Mouse (Mus musculus) forebrain, embryonic 16.5 days (tissue): ENCODE results near the gene Card10. TPM values are rescaled to one million over a fixed set of nuclear protein-coding genes. Genes with fewer than 3 reads are reported as not detected.

Experiments
- ATAC-seq: fragments of 200-750 bp; cut with Nextera tagmentation; 2 replicates; pipeline ENCODE4 v1.8.0; 2017; ENCODE audit warnings: mild to moderate bottlenecking, moderate library complexity
- H3K27ac ChIP-seq: fragments of 300-500 bp; sonication (generic); 2 replicates; pipeline ENCODE4 v1.5.1; 2014; ENCODE audit warnings: low read length, control low read depth
- H3K27me3 ChIP-seq: fragments of 300-500 bp; sonication (generic); replicated peaks from 2 replicates; pipeline ENCODE4 v1.6.1; 2014; ENCODE audit warnings: low read length; ENCODE audit not compliant: control insufficient read depth, insufficient read depth
- H3K36me3 ChIP-seq: fragments of 300-500 bp; sonication (generic); 2 replicates; pipeline ENCODE4 v1.6.1; 2014; ENCODE audit not compliant: control insufficient read depth, insufficient read depth
- H3K4me1 ChIP-seq: fragments of 300-500 bp; sonication (generic); replicated peaks from 2 replicates; pipeline ENCODE4 v1.6.1; 2014; ENCODE audit warnings: low read length; ENCODE audit not compliant: control insufficient read depth, insufficient read depth
- H3K4me2 ChIP-seq: fragments of 300-500 bp; sonication (generic); 2 replicates; pipeline ENCODE4 v1.6.1; 2014; ENCODE audit warnings: mild to moderate bottlenecking, low read length, control low read depth
- H3K4me3 ChIP-seq: fragments of 300-500 bp; sonication (generic); replicated peaks from 2 replicates; pipeline ENCODE4 v1.5.1; 2014; ENCODE audit warnings: mild to moderate bottlenecking, low read length, control low read depth
- H3K9ac ChIP-seq: fragments of 300-500 bp; sonication (generic); replicated peaks from 2 replicates; pipeline ENCODE4 v1.6.1; 2014; ENCODE audit warnings: low read depth, low read length, control low read depth
- H3K9me3 ChIP-seq: fragments of 300-500 bp; sonication (generic); 2 replicates; pipeline ENCODE4 v1.6.1; 2016; ENCODE audit warnings: low read length; ENCODE audit not compliant: control insufficient read depth
- WGBS: fragments of 180-500 bp; shearing (Covaris S2); extraction: QIAGEN DNeasy Blood & Tissue Kit; methylation state at CpG from one replicate; pipeline ENCODE4 v1.1.7; 2014; 5-methylcytosine and 5-hydroxymethylcytosine counted together
- polyA plus RNA-seq: library from polyadenylated mRNA; unstranded; fragments of >200 nt; fragmentation: Nextera tagmentation; extraction: Ambion mirVana; gene quantifications from 2 replicates; pipeline ENCODE4 v1.2.1, GENCODE M21; 2015

Card10 gene
- polyA plus RNA-seq, 1 experiment from 2014 or later, result 1.3 TPM

DNA sequence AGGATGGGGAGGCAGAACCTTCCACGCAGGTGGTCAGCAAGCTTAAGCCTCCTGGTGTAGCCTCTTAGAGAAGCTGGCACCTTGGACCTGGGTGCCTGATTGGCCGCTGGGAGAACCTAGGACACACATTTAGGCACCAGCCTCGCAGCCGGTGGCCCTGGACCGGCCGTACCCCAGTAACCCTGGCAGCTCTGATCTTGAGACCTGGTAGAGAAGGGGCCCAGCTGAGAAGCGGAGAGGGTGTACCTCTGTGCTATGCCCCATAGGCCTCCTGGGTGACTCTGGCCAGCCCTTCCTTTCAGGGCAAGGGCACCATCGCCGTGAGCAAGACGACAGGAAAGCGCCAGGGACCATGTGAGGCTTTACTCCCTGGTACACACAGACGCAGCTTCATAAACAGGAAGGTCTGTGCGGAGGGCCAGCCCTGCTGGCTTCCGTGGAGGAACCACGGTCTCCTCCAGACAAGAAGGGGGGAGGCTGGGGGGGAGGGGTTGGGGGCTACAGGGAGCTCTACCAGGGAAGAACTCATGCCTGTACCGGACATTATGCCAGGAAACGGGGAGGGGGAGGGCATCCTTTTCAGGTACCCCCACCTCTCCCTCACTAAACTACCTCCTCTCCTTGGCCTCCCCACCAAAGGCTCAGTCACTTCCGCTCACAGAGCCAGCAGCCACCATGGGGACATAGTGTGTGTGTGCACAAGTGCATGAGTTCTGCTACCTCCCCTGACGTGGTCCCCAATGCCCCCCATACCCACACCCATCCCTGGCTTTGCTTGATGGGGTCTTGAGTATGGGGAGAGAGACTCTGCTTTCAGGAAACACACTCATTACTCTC, 31.1 kb downstream of the Card10 start:
- Histone ChIP-seq H3K9ac (peak overlapping the region; percentile 61), H3K4me1 (peaks cover 52% of the 10 kb centered on the region), H3K27ac (peak overlapping the region; percentile 96), H3K4me2 (peak overlapping the region; percentile 56), H3K4me3 (peak overlapping the region; percentile 38), H3K36me3 (no peaks in the 10 kb centered on the region), H3K27me3 (no peaks in the 10 kb centered on the region), H3K9me3 (no peaks in the 10 kb centered on the region)
- ATAC-seq, result no peak
- 28% methylated on average over 19 of the region's 19 CpGs for WGBS

DNA sequence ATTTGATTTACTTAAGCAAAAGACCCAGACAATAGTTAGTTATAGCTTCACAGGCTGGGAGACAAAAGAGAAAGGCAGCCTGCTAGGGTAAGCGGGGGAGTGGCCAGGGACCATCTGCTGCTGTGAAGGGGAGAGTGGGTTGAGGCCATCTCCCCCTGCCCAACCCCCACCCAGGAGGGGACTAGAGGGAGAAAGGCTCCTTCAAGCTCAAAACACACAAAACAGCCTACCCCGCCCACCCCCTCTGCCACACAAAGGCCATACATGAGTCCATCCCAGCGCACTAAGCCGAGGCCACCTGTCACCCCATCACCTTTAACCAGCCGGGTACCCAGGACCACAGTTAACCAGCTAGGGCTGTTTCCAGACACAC, 31.9 kb downstream of the Card10 start:
- peak; percentile 81 for ATAC-seq
- WGBS, result 2% methylated on average over 5 of the region's 5 CpGs

GRCm38 (mm10) chr15:78770234-78770982, 32.4 kb downstream of the Card10 start:
- H3K27ac ChIP-seq, result peak overlapping the region; percentile 96
- peak overlapping the region; percentile 61 for H3K9ac ChIP-seq
- peaks cover 52% of the 10 kb centered on the region for H3K4me1 ChIP-seq
- peak; percentile 2; the same call in 1 of the 2 replicates for ATAC-seq
- H3K9me3 ChIP-seq, result no peaks in the 10 kb centered on the region
- WGBS, result 21% methylated on average over 9 of the region's 9 CpGs
- H3K36me3 ChIP-seq, result no peaks in the 10 kb centered on the region
- peak overlapping the region; percentile 33 for H3K4me3 ChIP-seq
- H3K4me2 ChIP-seq, result peak overlapping the region; percentile 56
- H3K27me3 ChIP-seq, result no peaks in the 10 kb centered on the region

More for the DNA sequence above, 31.9 kb downstream of the Card10 start:
- Histone ChIP-seq H3K9ac (peak overlapping the region; percentile 61), H3K36me3 (no peaks in the 10 kb centered on the region), H3K9me3 (no peaks in the 10 kb centered on the region), H3K27ac (peak overlapping the region; percentile 96), H3K27me3 (no peaks in the 10 kb centered on the region), H3K4me1 (peaks cover 52% of the 10 kb centered on the region), H3K4me2 (peak overlapping the region; percentile 56), H3K4me3 (peak overlapping the region; percentile 38)

DNA sequence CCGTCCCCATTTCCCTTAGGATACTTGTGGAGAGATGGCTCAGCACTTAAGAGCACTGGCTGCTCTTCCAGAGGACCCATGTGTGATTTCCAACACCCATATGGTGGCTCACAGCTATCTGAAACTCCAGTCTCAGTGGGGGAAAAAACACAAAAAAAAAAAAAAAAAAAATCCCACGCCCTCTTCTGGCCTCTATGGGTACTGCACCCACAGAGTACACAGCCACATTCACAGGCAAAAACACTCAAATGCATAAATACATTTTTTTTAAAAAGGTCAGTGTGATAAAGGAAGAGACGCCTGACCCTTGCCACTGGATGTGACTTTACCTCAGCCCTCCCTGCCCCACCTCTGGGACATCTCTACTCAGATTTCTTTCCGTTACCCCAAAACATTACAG, 33.8 kb downstream of the Card10 start:
- peaks cover 51% of the 10 kb centered on the region for H3K4me1 ChIP-seq
- ATAC-seq, result no peak
- no peak overlapping the region for H3K9ac ChIP-seq
- H3K27me3 ChIP-seq, result no peaks in the 10 kb centered on the region
- no peak overlapping the region for H3K4me3 ChIP-seq
- no peak overlapping the region for H3K27ac ChIP-seq
- no peaks in the 10 kb centered on the region for H3K36me3 ChIP-seq
- no peaks in the 10 kb centered on the region for H3K9me3 ChIP-seq
- H3K4me2 ChIP-seq, result no peak overlapping the region
- WGBS, result 88% methylated on average over 4 of the region's 4 CpGs

DNA sequence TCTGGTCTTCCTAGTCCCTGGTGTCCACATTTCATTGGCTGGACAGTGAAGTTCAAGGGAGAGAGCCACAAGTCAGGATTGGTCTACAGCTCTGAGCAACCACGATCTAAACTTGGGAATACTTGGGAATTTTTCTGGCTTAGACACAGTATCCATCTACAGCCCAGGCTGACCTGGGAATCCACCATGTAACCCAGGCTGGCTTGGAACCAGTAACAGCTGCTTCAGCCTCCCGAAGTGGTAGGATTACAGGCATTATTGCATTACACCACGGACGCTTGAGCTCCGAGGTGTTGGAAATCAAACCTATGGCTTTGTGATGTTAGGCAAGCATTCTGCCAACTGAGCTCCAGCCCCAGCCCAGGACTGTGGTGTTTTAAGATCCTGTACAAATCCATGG, 39.1 kb downstream of the Card10 start:
- H3K36me3 ChIP-seq, result no peaks in the 10 kb centered on the region
- peaks cover 18% of the 10 kb centered on the region for H3K4me1 ChIP-seq
- no peak overlapping the region for H3K4me3 ChIP-seq
- no peaks in the 10 kb centered on the region for H3K27me3 ChIP-seq
- H3K9ac ChIP-seq, result no peak overlapping the region
- H3K4me2 ChIP-seq, result no peak overlapping the region
- no peaks in the 10 kb centered on the region for H3K9me3 ChIP-seq
- 0 out of 2 replicates have a peak, but pooled peaks have one; percentile 14 for ATAC-seq
- WGBS, result 62% methylated on average over 5 of the region's 5 CpGs
- H3K27ac ChIP-seq, result peak overlapping the region; percentile 34

- Histone ChIP-seq H3K9me3 (no peaks in the 10 kb centered on the region), H3K9ac (no peak overlapping the region), H3K4me3 (no peak overlapping the region), H3K36me3 (no peaks in the 10 kb centered on the region), H3K27me3 (no peaks in the 10 kb centered on the region), H3K27ac (peak overlapping the region; percentile 34), H3K4me2 (no peak overlapping the region), H3K4me1 (peaks cover 14% of the 10 kb centered on the region)
- ATAC-seq, result peak; percentile 62
- 13% methylated on average over 9 of the region's 10 CpGs for WGBS
Measured at GRCm38 (mm10) chr15:78763210-78763609, 39.6 kb downstream of the Card10 start.

DNA sequence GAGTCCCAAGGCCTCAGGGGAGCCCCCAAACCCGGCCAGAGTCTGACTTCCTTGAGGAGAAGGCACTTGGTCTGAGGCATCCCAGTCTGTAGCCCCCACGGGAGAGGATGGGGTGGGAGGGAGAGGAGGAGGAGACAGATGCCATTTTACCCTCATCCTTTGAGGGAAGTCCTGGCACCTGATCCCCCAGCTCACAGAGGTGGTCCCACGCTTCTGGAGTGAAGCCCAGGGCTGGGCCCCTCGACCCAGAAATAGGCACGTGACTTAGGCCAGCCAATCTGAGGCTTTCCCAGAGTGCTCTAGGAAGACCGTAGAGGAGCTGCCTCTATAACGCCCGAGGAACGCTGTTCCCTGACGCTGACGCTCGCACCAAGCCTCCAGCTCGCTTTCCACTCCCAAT, 41.7 kb downstream of the Card10 start:
- no peak overlapping the region for H3K4me2 ChIP-seq
- peaks cover 7% of the 10 kb centered on the region for H3K4me1 ChIP-seq
- 72% methylated on average over 13 of the region's 13 CpGs for WGBS
- H3K9me3 ChIP-seq, result no peaks in the 10 kb centered on the region
- H3K36me3 ChIP-seq, result no peaks in the 10 kb centered on the region
- no peak overlapping the region for H3K27ac ChIP-seq
- no peaks in the 10 kb centered on the region for H3K27me3 ChIP-seq
- no peak for ATAC-seq
- no peak overlapping the region for H3K9ac ChIP-seq
- H3K4me3 ChIP-seq, result no peak overlapping the region

DNA sequence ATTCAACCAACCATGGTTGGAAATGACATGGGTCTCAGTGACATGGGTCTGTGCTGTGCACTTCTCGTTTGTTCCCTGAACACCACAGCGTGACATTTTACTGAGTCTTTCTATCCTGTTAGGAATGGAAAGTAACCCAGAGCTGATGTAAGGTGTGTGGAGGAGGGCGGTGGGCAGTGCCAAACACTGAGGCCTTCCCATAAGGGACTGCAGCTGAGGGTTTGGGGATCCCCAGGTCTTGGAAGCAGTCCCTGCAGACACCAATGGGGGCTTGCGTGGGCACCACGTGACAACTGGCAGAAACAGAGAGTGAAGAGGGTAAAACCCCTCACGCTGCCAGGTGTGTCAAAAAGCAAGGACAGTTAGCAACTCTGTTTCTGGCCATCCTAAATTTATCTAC, 44.7 kb downstream of the Card10 start:
- peaks cover 8% of the 10 kb centered on the region for H3K4me1 ChIP-seq
- H3K36me3 ChIP-seq, result no peaks in the 10 kb centered on the region
- H3K27ac ChIP-seq, result no peak overlapping the region
- H3K9ac ChIP-seq, result no peak overlapping the region
- 92% methylated on average over 6 of the region's 6 CpGs for WGBS
- H3K4me3 ChIP-seq, result no peak overlapping the region
- no peak overlapping the region for H3K4me2 ChIP-seq
- H3K9me3 ChIP-seq, result no peaks in the 10 kb centered on the region
- no peak for ATAC-seq
- no peaks in the 10 kb centered on the region for H3K27me3 ChIP-seq

DNA sequence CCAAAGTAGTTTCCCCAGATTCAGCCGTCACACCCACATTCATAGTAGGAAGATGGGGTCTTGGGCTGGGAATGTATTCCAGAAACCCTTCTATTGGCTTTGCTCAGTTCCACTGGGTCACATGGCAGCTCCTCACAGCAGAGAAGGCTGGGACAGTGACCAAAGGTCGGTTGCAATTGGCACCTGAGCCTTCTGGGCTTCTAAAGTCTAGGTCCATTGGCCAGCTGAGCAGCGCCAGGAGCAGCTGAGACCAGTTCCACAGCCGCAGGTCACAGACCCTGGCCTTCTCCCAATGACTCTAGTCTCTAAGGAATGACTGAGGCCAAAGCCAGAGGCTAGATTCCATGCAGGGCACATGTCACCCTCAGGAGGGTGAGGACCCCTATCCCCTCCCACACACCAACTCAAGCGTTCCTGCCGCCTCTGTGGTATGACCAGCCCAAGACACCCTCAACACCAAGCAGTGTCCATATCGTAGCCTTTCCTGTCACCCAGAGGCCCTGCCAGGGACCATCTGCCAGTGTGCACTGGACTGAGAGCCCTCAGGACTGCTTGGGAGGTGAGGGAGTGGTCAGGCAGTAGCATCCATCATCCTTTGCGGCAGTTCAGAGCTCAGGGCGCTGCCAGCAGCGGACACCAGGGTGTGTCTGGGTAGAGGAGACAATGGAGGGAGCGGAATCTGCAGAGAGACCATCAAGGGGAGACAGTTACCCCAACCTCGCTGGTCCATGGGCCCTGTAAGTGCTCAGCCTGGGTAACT, 46.7 kb downstream of the Card10 start:
- Histone ChIP-seq H3K9ac (no peak overlapping the region), H3K4me2 (no peak overlapping the region), H3K36me3 (no peaks in the 10 kb centered on the region), H3K4me3 (no peak overlapping the region), H3K27ac (no peak overlapping the region), H3K27me3 (no peaks in the 10 kb centered on the region), H3K4me1 (peaks cover 16% of the 10 kb centered on the region), H3K9me3 (no peaks in the 10 kb centered on the region)
- ATAC-seq, result no peak
- WGBS, result 80% methylated on average over 12 of the region's 12 CpGs
